Mouse (Mus musculus) G1E (cell line): Measurements from ENCODE around the gene Pmvk.

ENCODE experiments used
- CTCF ChIP-seq: IDR thresholded peaks from 2 replicates; pipeline ENCODE4 v1.5.1; 2012; ENCODE audit warnings: low read depth, low read length, inconsistent platforms, mixed read lengths
- GATA2 ChIP-seq: IDR thresholded peaks from 2 replicates; pipeline ENCODE4 v1.6.1; 2012; ENCODE audit warnings: low read depth, low read length, inconsistent platforms, borderline replicate concordance

DNA sequence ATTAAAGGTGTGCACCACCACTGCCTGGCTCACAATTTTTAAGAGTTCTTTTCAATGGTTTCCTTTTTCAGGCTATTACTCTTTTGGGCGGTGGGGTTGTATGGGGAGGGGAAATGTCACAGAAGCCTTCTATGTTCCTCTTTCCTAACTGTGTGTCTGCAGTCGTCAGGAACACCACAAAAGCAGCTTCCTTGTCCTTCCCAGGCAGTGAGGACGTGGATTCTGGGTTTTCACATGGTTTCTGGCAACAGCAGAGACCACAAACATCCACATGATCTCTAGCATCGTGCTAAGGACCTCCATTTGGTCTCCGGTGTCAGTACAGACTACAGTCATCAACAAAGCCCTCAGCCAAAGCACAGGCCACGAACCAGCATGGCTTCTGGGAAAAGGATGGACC is 19.5 kb downstream of the Pmvk start:
- TF ChIP-seq CTCF, result no peak
- TF ChIP-seq GATA2, result no peak
